Mouse (Mus musculus) midbrain, embryonic 14.5 days (tissue): Measurements from ENCODE around the gene Hist1h1b. TPM values are rescaled to one million over a fixed set of nuclear protein-coding genes. Genes with fewer than 3 reads are reported as not detected.
"Not testable (repeated sequence)": the region's sequence is repeated elsewhere in the genome, so short reads cannot be mapped to it uniquely, and the experiment has no call there.

Experiments used
- ATAC-seq: fragments of 200-750 bp; cut with Nextera tagmentation; 2 replicates; pipeline ENCODE4 v1.8.0; 2017; ENCODE audit warnings: moderate number of reproducible peaks, moderate library complexity; ENCODE audit not compliant: low FRiP score, low TSS enrichment
- DNase-seq: peaks from one replicate; pipeline ENCODE4 v3.0.0-alpha.2; 2015
- H3K27ac ChIP-seq: fragments of 300-500 bp; sonication (generic); replicated peaks from 2 replicates; pipeline ENCODE4 v1.5.1; 2014; ENCODE audit warnings: mild to moderate bottlenecking, low read depth, low read length, moderate library complexity
- H3K27me3 ChIP-seq: fragments of 300-500 bp; sonication (generic); 2 replicates; pipeline ENCODE4 v1.6.1; 2014; ENCODE audit warnings: low read length, control low read depth, mixed read lengths; ENCODE audit not compliant: control insufficient read depth, insufficient read depth
- H3K36me3 ChIP-seq: fragments of 300-500 bp; sonication (generic); 2 replicates; pipeline ENCODE4 v1.6.1; 2014; ENCODE audit warnings: low read length, control low read depth; ENCODE audit not compliant: control insufficient read depth, insufficient read depth
- H3K4me1 ChIP-seq: fragments of 300-500 bp; sonication (generic); 2 replicates; pipeline ENCODE4 v1.6.1; 2014; ENCODE audit warnings: mild to moderate bottlenecking, antibody characterized with exemption, low read length, control low read depth; ENCODE audit not compliant: control insufficient read depth, insufficient read depth
- H3K4me2 ChIP-seq: fragments of 300-500 bp; sonication (generic); 2 replicates; pipeline ENCODE4 v1.6.1; 2014; ENCODE audit warnings: mild to moderate bottlenecking, low read length, moderate library complexity
- H3K4me3 ChIP-seq: fragments of 300-500 bp; sonication (generic); replicated peaks from 2 replicates; pipeline ENCODE4 v1.5.1; 2014; ENCODE audit warnings: low read depth, low read length
- H3K9ac ChIP-seq: fragments of 300-500 bp; sonication (generic); replicated peaks from 2 replicates; pipeline ENCODE4 v1.6.1; 2014; ENCODE audit warnings: mild to moderate bottlenecking, low read length, moderate library complexity
- H3K9me3 ChIP-seq: fragments of 300-500 bp; sonication (generic); 2 replicates; pipeline ENCODE4 v1.6.1; 2016; ENCODE audit warnings: low read length, control low read depth, mixed read lengths; ENCODE audit not compliant: control insufficient read depth
- WGBS: fragments of 180-500 bp; shearing (Covaris S2); extraction: QIAGEN DNeasy Blood & Tissue Kit; methylation state at CpG from one replicate; pipeline ENCODE4 v1.1.7; 2014; 5-methylcytosine and 5-hydroxymethylcytosine counted together
- polyA plus RNA-seq: library from polyadenylated mRNA; unstranded; fragments of >200 nt; fragmentation: Nextera tagmentation; extraction: Ambion mirVana; gene quantifications from 2 replicates; pipeline ENCODE4 v1.2.1, GENCODE M21; 2014

Hist1h1b gene
- polyA plus RNA-seq, 1 experiment from 2014 or later = 4.0 TPM

DNA sequence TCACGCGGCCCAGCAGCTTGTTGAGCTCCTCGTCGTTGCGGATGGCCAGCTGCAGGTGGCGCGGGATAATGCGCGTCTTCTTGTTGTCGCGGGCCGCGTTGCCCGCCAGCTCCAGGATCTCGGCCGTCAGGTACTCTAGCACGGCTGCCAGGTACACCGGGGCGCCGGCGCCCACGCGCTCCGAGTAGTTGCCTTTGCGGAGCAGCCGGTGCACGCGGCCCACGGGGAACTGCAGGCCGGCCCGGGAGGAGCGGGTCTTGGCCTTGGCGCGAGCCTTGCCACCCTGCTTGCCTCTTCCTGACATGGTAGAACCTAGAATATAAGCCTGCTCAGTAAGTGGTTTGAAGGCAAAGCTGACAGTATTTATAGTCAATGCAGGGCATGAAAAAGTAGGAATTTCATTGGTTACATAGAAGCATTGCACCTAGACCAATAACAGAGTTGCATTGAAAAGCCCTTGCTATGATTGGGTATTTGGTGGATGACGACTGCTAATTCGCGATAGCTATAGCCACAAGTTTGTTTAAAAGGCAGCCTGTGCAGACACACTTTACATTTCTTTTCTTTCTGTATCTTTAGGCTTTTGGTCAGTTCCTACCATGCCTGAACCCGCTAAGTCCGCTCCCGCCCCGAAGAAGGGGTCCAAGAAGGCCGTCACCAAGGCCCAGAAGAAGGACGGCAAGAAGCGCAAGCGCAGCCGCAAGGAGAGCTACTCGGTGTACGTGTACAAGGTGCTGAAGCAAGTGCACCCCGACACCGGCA is 26.7 kb downstream of the Hist1h1b start, which contains the start of the genes Hist1h2ak and Hist1h2bn:
TSS of gene Hist1h2ak (minus strand) at position 304 of the 762 bp plus-strand sequence.
TSS of gene Hist1h2bn (plus strand) at position 600 of the 762 bp plus-strand sequence.
- peak; percentile 94 for ATAC-seq
- H3K9ac ChIP-seq = peak within 1 kb of the TSS; percentile 46; the same call in 1 of the 2 replicates
- under 1% methylated on average over 46 of the region's 50 CpGs for WGBS
- DNase-seq = peak; percentile 92
- peak within 1 kb of the TSS; percentile 87 for H3K27ac ChIP-seq
- not testable (repeated sequence) for H3K27me3 ChIP-seq, H3K9me3 ChIP-seq, H3K36me3 ChIP-seq
- peak within 1 kb of the TSS; percentile 40 for H3K4me3 ChIP-seq
- H3K4me1 ChIP-seq = peaks cover 25% of the 10 kb centered on the region
- peak within 1 kb of the TSS; percentile 74 for H3K4me2 ChIP-seq

DNA sequence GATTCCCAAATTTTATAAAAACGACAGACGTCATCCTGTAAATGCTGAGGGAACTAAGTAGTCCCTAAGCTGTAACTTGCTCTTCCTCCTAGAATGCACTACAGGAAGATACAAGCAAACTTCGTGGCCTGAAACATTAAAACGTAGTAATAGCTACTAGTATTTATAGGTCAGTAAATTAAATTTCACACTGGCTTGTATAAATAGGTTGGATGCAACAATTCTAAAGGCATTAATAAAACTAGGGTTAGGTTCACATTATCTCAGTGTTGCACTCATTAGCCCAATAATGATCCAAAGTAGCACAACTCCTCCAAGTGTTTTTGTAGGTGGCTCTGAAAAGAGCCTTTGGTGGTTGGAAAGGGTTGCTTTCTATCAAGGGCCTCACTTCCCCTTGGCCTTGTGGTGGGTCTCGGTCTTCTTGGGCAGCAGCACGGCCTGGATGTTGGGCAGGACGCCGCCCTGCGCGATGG is 27.3 kb downstream of the Hist1h1b start:
- Histone ChIP-seq H3K9me3 (no peaks in the 10 kb centered on the region), H3K4me3 (peak overlapping the region; percentile 40), H3K36me3 (no peaks in the 10 kb centered on the region), H3K27me3 (no peaks in the 10 kb centered on the region), H3K9ac (peak overlapping the region; percentile 46; the same call in 1 of the 2 replicates), H3K27ac (peak overlapping the region; percentile 87), H3K4me2 (peak overlapping the region; percentile 74), H3K4me1 (peaks cover 28% of the 10 kb centered on the region)
- DNase-seq (peak; percentile 28), ATAC-seq (no peak)
- 3% methylated on average over 10 of the region's 10 CpGs for WGBS

DNA sequence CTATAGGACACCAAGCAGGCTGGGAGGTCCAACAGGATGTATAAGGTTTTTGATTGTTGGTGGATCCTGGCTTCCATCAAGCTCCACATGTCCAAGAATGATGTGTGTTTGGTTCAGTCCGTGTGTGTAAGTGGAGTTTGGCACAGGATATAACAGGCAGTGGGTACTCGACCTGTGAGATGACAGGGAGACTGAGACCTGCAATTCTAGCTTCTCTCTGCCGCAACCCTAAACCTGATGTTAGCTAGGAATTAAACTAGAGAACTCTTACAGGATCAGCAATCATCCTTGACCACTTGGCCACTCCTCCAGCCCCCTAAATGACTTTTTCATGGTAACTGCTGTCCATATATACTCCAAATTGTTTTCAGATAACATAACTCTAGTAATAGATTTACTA is 28.1 kb downstream of the Hist1h1b start:
- Histone ChIP-seq H3K9ac (no peak overlapping the region), H3K4me2 (peak overlapping the region; percentile 74; the same call in 1 of the 2 replicates), H3K4me3 (no peak overlapping the region), H3K27ac (no peak overlapping the region), H3K9me3 (no peaks in the 10 kb centered on the region), H3K27me3 (no peaks in the 10 kb centered on the region), H3K4me1 (peaks cover 31% of the 10 kb centered on the region), H3K36me3 (no peaks in the 10 kb centered on the region)
- ATAC-seq (no peak), DNase-seq (no peak)
- 35% methylated on average over 3 of the region's 3 CpGs for WGBS

DNA sequence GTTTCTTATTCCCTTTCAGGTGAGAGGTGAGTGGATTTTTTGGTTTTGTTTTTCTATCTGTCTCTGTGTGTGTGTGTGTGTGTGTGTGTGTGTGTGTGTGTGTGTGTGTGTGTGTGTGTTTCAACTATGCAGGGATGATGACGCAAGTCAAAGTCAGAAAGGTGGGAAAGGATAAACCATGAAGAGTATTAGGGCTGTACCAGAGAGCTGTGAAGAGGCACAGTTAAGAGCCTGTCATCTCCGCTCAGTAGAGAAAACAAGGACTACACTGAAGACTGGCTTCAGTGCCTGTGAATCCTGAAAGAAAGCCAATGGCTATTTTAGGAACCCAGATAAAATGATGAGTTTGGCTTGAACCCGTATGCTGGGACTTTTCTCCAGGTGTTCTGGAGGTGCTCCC is 28.6 kb downstream of the Hist1h1b start:
- peaks cover 33% of the 10 kb centered on the region for H3K4me1 ChIP-seq
- no peaks in the 10 kb centered on the region for H3K36me3 ChIP-seq
- no peak overlapping the region for H3K4me3 ChIP-seq
- no peak for ATAC-seq
- H3K9me3 ChIP-seq = no peaks in the 10 kb centered on the region
- DNase-seq = no peak
- no peak overlapping the region for H3K9ac ChIP-seq
- no peaks in the 10 kb centered on the region for H3K27me3 ChIP-seq
- 0 out of 2 replicates have a peak overlapping the region, but pooled peaks have one; percentile 74 for H3K4me2 ChIP-seq
- H3K27ac ChIP-seq = 0 out of 2 replicates have a peak overlapping the region, but pooled peaks have one; percentile 20
- WGBS = 78% methylated on average over 3 of the region's 3 CpGs

DNA sequence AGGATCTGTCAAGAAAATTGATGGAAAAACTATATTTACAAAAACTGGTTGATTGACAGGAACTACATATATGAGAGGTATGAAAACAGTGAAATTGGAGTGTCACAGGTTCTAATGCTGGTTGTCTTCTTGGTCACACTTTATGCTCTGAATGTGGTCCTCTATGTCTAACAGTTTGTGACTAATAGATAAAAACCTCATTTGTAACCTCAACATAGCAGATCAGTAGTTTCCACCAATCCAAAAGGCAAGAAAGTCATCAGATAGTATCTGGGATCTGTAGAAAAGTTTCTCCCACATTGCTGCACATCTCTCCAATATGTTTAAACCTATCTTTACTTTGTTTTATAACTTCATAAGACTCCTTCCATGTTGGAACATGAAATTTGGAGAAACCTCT is 29.0 kb downstream of the Hist1h1b start:
- Histone ChIP-seq H3K4me1 (peaks cover 33% of the 10 kb centered on the region), H3K27me3 (no peaks in the 10 kb centered on the region), H3K9me3 (no peaks in the 10 kb centered on the region), H3K9ac (no peak overlapping the region), H3K4me3 (no peak overlapping the region), H3K4me2 (no peak overlapping the region), H3K27ac (no peak overlapping the region), H3K36me3 (no peaks in the 10 kb centered on the region)
- ATAC-seq (no peak), DNase-seq (no peak)

DNA sequence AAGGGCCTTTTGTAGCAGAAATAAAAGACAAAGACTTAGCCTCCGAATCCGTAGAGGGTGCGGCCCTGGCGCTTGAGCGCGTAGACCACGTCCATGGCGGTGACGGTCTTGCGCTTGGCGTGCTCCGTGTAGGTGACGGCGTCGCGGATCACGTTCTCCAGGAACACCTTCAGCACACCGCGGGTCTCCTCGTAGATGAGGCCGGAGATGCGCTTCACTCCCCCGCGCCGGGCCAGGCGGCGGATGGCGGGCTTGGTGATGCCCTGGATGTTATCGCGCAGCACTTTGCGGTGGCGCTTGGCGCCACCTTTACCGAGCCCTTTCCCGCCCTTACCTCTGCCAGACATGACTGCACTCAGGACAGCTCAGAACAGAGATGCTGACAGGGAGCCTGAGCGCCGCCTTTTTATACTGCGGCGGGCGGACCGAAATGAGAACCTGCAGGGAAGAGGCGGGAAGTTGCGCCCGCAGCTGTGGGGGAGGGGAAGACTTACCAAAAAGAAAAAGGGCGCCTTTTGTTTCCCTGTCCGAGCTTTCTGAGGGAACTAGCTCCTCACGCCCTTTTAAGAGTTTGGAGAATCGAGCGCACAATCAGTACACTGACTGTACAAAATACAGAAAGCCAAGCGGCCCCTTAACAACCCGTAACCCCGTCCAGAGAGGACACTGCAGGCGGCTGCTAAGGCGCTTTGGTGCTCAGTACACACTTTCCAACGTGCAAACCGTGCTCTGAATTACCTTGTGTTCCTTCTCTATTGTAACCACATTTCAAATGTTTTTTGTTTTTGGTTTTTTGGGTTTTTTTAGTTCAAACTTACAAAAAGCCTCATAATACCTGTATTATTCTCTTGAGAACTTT is 30.0 kb downstream of the Hist1h1b start, which contains the start of gene Hist1h4k:
TSS of gene Hist1h4k (minus strand) at position 347 of the 859 bp plus-strand sequence.
- H3K4me1 ChIP-seq = peaks cover 33% of the 10 kb centered on the region
- DNase-seq (peak; percentile 96), ATAC-seq (peak; percentile 88)
- peak within 1 kb of the TSS; percentile 64 for H3K9ac ChIP-seq
- not testable (repeated sequence) for H3K36me3 ChIP-seq, H3K9me3 ChIP-seq, H3K27me3 ChIP-seq
- peak within 1 kb of the TSS; percentile 53 for H3K4me3 ChIP-seq
- WGBS = under 1% methylated on average over 42 of the region's 56 CpGs
- peak within 1 kb of the TSS; percentile 82 for H3K27ac ChIP-seq
- H3K4me2 ChIP-seq = peak within 1 kb of the TSS; percentile 74

DNA sequence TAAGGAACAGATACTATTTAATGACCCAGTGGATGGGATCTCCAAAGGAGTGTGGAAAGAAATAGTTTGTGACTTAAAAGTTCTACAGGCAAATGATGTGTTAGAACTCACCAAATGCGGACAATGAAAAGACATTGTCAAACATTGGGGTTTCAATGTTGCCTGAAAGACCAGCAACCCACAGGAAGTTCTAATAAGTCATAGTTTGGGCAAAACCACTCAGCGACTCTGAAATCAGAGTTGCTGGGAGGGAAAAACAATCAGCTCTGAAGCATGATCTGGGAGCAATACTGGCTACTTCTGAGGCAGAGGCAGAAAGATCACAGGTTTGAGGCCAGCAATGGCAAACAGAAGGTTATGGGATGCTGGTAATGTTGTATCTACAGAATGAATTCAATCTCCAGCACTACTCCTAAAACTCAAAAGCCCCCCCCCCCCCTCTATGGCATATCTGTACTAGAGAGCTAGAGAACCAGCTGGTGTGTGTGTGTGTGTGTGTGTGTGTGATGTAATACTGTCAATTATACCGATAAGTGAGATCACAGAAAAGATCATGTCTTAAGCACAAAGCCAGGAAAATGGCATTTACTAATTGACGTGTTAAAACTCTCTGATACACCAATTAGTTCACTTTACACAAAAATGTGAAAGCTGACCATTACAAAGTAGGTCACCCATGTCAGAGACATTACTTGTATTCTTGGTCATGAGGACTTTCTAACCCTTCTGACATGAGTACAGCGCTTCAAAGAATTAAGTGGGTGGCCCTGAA is 30.9 kb downstream of the Hist1h1b start:
- Histone ChIP-seq H3K27me3 (no peaks in the 10 kb centered on the region), H3K9ac (peak overlapping the region; percentile 64), H3K27ac (peak overlapping the region; percentile 82), H3K4me2 (peak overlapping the region; percentile 74), H3K36me3 (no peaks in the 10 kb centered on the region), H3K4me3 (peak overlapping the region; percentile 53), H3K9me3 (no peaks in the 10 kb centered on the region), H3K4me1 (peaks cover 28% of the 10 kb centered on the region)
- 3% methylated on average over 5 of the region's 5 CpGs for WGBS
- ATAC-seq = no peak
- peak; percentile 56 for DNase-seq

DNA sequence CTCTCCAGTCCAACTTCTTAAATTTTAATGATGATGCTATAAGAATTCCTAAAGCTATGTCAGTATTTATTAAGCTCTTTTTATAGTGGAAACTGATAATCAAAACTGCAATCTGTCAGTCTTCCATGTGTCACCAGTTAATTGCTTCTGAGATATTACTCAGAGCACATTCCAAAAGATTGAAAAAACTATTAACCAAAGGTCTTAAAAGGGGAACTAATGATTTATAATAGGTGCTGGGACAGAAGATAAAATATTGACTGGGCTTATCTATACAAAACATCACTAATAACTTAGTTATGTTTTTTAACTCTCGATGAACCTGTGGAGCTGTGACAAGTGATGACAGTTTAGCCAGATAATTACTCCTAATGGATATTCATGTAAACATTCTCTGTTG is 35.4 kb downstream of the Hist1h1b start:
- WGBS = 94% methylated on average over 1 of the region's 1 CpGs
- H3K27me3 ChIP-seq = no peaks in the 10 kb centered on the region
- H3K9ac ChIP-seq = no peak overlapping the region
- no peaks in the 10 kb centered on the region for H3K9me3 ChIP-seq
- no peaks in the 10 kb centered on the region for H3K36me3 ChIP-seq
- no peak overlapping the region for H3K27ac ChIP-seq
- peaks cover 19% of the 10 kb centered on the region for H3K4me1 ChIP-seq
- H3K4me3 ChIP-seq = no peak overlapping the region
- ATAC-seq (no peak), DNase-seq (no peak)
- no peak overlapping the region for H3K4me2 ChIP-seq
